Mouse (Mus musculus) G1E (cell line): Measurements from ENCODE around the gene Atxn10.

Source experiments
- CTCF ChIP-seq: IDR thresholded peaks from 2 replicates; pipeline ENCODE4 v1.5.1; 2012; ENCODE audit warnings: low read depth, low read length, inconsistent platforms, mixed read lengths
- GATA1 ChIP-seq: IDR thresholded peaks from 2 replicates; pipeline ENCODE4 v1.6.1; 2012; ENCODE audit warnings: borderline replicate concordance, low read length, inconsistent platforms, mixed read lengths
- TAL1 ChIP-seq: conservative IDR thresholded peaks from 2 replicates; pipeline ENCODE4 v1.6.1; 2012; ENCODE audit warnings: low read depth, low read length, inconsistent platforms, mixed read lengths

GRCm38 (mm10) chr15:85464190-85464589 is 128.1 kb downstream of the Atxn10 start:
- TF ChIP-seq GATA1, result no peak
- TF ChIP-seq CTCF, result no peak
- TF ChIP-seq TAL1, result no peak
